Mouse (Mus musculus) MEL (cell line): ENCODE measurements at regions not wholly inside any gene's neighbourhood (a gene's known extent, or its start where the extent isn't known, plus 50 kb on each side); places are given as distances from the start of the nearest gene placed in this dataset.

Experiments used
- DNase-seq: peaks from one replicate; pipeline ENCODE4 v3.0.0; 2011; ENCODE audit warnings: low read depth, low spot score
- H3K27ac ChIP-seq: 2 replicates; pipeline ENCODE4 v1.5.1; 2012; ENCODE audit warnings: low read depth, mild to moderate bottlenecking, control low read depth, low read length, moderate library complexity; ENCODE audit not compliant: control insufficient read depth
- H3K27me3 ChIP-seq, 2 experiments: fragments of 150-350 bp in 1 of 2; sonication (generic) in 1 of 2; 2 replicates each; pipeline ENCODE4 v1.6.1; 2012; ENCODE audit warnings: low read length in 2 of 2, mild to moderate bottlenecking in 2 of 2, improper control_type of control experiment in 1 of 2, moderate library complexity in 1 of 2; ENCODE audit not compliant: insufficient read depth in 2 of 2, control insufficient read depth in 1 of 2
- H3K36me3 ChIP-seq, 2 experiments: 2 replicates each; pipeline ENCODE4 v1.6.1; 2012 to 2014; ENCODE audit warnings: low read length in 2 of 2, improper control_type of control experiment in 1 of 2, inconsistent platforms in 1 of 2, mild to moderate bottlenecking in 1 of 2; ENCODE audit not compliant: insufficient read depth in 2 of 2, control insufficient read depth in 1 of 2
- H3K4me1 ChIP-seq, 2 experiments: fragments of 150-350 bp in 1 of 2; sonication (generic) in 1 of 2; 2 replicates each; pipeline ENCODE4 v1.6.1; 2012; ENCODE audit warnings: low read length in 2 of 2, improper control_type of control experiment in 1 of 2, mild to moderate bottlenecking in 1 of 2; ENCODE audit not compliant: insufficient read depth in 2 of 2, control insufficient read depth in 1 of 2
- H3K4me3 ChIP-seq, 2 experiments: fragments of 150-350 bp in 1 of 2; sonication (generic) in 1 of 2; 2 replicates each; pipeline ENCODE4 v1.5.1; 2012; ENCODE audit warnings: low read depth in 2 of 2, low read length in 2 of 2, mild to moderate bottlenecking in 2 of 2, moderate library complexity in 2 of 2, control low read depth in 1 of 2, improper control_type of control experiment in 1 of 2; ENCODE audit not compliant: control insufficient read depth in 1 of 2, insufficient read depth in 1 of 2
- H3K79me2 ChIP-seq: 2 replicates; pipeline ENCODE4 v1.6.1; 2012; ENCODE audit warnings: mild to moderate bottlenecking, low read length, moderate library complexity; ENCODE audit not compliant: control insufficient read depth, poor library complexity, insufficient read depth
- H3K9ac ChIP-seq: 2 replicates; pipeline ENCODE4 v1.6.1; 2012; ENCODE audit warnings: low read depth, mild to moderate bottlenecking, control low read depth, low read length, moderate library complexity; ENCODE audit not compliant: control insufficient read depth, poor library complexity, severe bottlenecking
- H3K9me3 ChIP-seq: fragments of 150-350 bp; sonication (generic); replicated peaks from 2 replicates; pipeline ENCODE4 v1.6.1; 2012; ENCODE audit warnings: mild to moderate bottlenecking, low read length, improper control_type of control experiment, moderate library complexity; ENCODE audit not compliant: insufficient read depth
- CHD2 ChIP-seq: IDR thresholded peaks from 2 replicates; pipeline ENCODE4 v1.6.1; 2011; ENCODE audit warnings: low read length, improper control_type of control experiment
- E2F4 ChIP-seq: IDR thresholded peaks from 2 replicates; pipeline ENCODE4 v1.6.1; 2011; ENCODE audit warnings: low read depth, low read length, improper control_type of control experiment, borderline replicate concordance
- ELF1 ChIP-seq: IDR thresholded peaks from 2 replicates; pipeline ENCODE4 v1.6.1; 2014; ENCODE audit warnings: low read depth, mild to moderate bottlenecking, inconsistent platforms, low read length, improper control_type of control experiment, moderate library complexity
- EP300 ChIP-seq, 2 experiments: IDR thresholded peaks; 2 replicates each; pipeline ENCODE4 v1.6.1; 2011; ENCODE audit warnings: improper control_type of control experiment in 2 of 2, low read length in 2 of 2, low read depth in 1 of 2, mild to moderate bottlenecking in 1 of 2
- HCFC1 ChIP-seq: IDR thresholded peaks from 2 replicates; pipeline ENCODE4 v1.6.1; 2012; ENCODE audit warnings: low read depth, mild to moderate bottlenecking, inconsistent platforms, low read length, improper control_type of control experiment, moderate library complexity
- KAT2A ChIP-seq: conservative IDR thresholded peaks from 2 replicates; pipeline ENCODE4 v1.6.1; 2012; ENCODE audit warnings: low read depth, low read length, improper control_type of control experiment, inconsistent platforms
- MAX ChIP-seq: IDR thresholded peaks from 2 replicates; pipeline ENCODE4 v1.6.1; 2011; ENCODE audit warnings: low read length, improper control_type of control experiment
- MEF2A ChIP-seq: IDR thresholded peaks from 2 replicates; pipeline ENCODE4 v1.6.1; 2014; ENCODE audit warnings: low read depth, mild to moderate bottlenecking, inconsistent platforms, low read length, improper control_type of control experiment; ENCODE audit not compliant: poor library complexity, insufficient replicate concordance, severe bottlenecking; ENCODE audit errors: extremely low read depth
- MXI1 ChIP-seq: IDR thresholded peaks from 2 replicates; pipeline ENCODE4 v1.6.1; 2011; ENCODE audit warnings: mild to moderate bottlenecking, low read depth, low read length, improper control_type of control experiment
- MYB ChIP-seq: IDR thresholded peaks from 2 replicates; pipeline ENCODE4 v1.6.1; 2011; ENCODE audit warnings: mild to moderate bottlenecking, low read depth, low read length, improper control_type of control experiment
- POLR2A ChIP-seq, 2 experiments: IDR thresholded peaks; 2 replicates each; pipeline ENCODE4 v1.6.1; 2011 to 2012; ENCODE audit warnings: low read length in 2 of 2, mild to moderate bottlenecking in 2 of 2, control low read depth in 1 of 2, improper control_type of control experiment in 1 of 2, low read depth in 1 of 2, moderate library complexity in 1 of 2; ENCODE audit not compliant: control insufficient read depth in 1 of 2, insufficient read depth in 1 of 2, poor library complexity in 1 of 2
- POLR2AphosphoS2 ChIP-seq: IDR thresholded peaks from 2 replicates; pipeline ENCODE4 v1.6.1; 2011; ENCODE audit warnings: low read length, improper control_type of control experiment
- RAD21 ChIP-seq: IDR thresholded peaks from 2 replicates; pipeline ENCODE4 v1.6.1; 2011; ENCODE audit warnings: mild to moderate bottlenecking, low read depth, low read length, improper control_type of control experiment
- SIN3A ChIP-seq: IDR thresholded peaks from 2 replicates; pipeline ENCODE4 v1.6.1; 2012; ENCODE audit warnings: low read length, improper control_type of control experiment, inconsistent platforms
- SMC3 ChIP-seq: IDR thresholded peaks from 2 replicates; pipeline ENCODE4 v1.6.1; 2011; ENCODE audit warnings: low read depth, low read length, improper control_type of control experiment
- ZC3H11A ChIP-seq: IDR thresholded peaks from 2 replicates; pipeline ENCODE4 v1.6.1; 2012; ENCODE audit warnings: low read depth, mild to moderate bottlenecking, inconsistent platforms, low read length, improper control_type of control experiment
- ZKSCAN1 ChIP-seq: IDR thresholded peaks from 2 replicates; pipeline ENCODE4 v1.6.1; 2012; ENCODE audit warnings: low read depth, mild to moderate bottlenecking, inconsistent platforms, low read length, improper control_type of control experiment, moderate library complexity

GRCm38 (mm10) chr6:51036553-51036952 is 382.3 kb upstream of the Npvf start:
- Histone ChIP-seq H3K4me3 (no peak overlapping the region), H3K9ac (no peak overlapping the region), H3K4me1 (no peaks in the 10 kb centered on the region)
- no peak for DNase-seq
- TF ChIP-seq RAD21, result no peak
- TF ChIP-seq SIN3A, result no peak
- TF ChIP-seq E2F4, result no peak
- no peak for TF ChIP-seq CHD2
- TF ChIP-seq KAT2A, result no peak
- no peak for TF ChIP-seq POLR2A (IDR thresholded peaks at IDR 0.05; ENCODE audit: control insufficient read depth in 1 of 2, insufficient read depth in 1 of 2, low read depth in 1 of 2, low read length in 2 of 2, poor library complexity in 1 of 2)
- no peak for TF ChIP-seq ELF1
- no peak for TF ChIP-seq EP300 (IDR thresholded peaks at IDR 0.05; ENCODE audit: low read depth in 1 of 2, low read length in 2 of 2)
- TF ChIP-seq SMC3, result no peak
- TF ChIP-seq MXI1, result no peak
- TF ChIP-seq MAX, result no peak
- TF ChIP-seq POLR2AphosphoS2, result no peak
- TF ChIP-seq HCFC1, result no peak
- TF ChIP-seq MEF2A, result no peak
- TF ChIP-seq ZKSCAN1, result no peak
- TF ChIP-seq, all 39 proteins: peak for 0
- no peaks in the 10 kb centered on the region for H3K36me3 ChIP-seq
- no peaks in the 10 kb centered on the region for H3K79me2 ChIP-seq
- no peaks in the 10 kb centered on the region for H3K27me3 ChIP-seq
- H3K9me3 ChIP-seq, result no peaks in the 10 kb centered on the region
- no peak overlapping the region for H3K27ac ChIP-seq

- Histone ChIP-seq H3K27ac (no peak overlapping the region), H3K79me2 (no peaks in the 10 kb centered on the region), H3K9ac (no peak overlapping the region), H3K36me3 (no peaks in the 10 kb centered on the region), H3K27me3 (no peaks in the 10 kb centered on the region), H3K9me3 (no peaks in the 10 kb centered on the region), H3K4me1 (no peaks in the 10 kb centered on the region), H3K4me3 (no peak overlapping the region)
- DNase-seq, result no peak
- no peak for TF ChIP-seq CHD2
- TF ChIP-seq MYB, result no peak
- TF ChIP-seq HCFC1, result no peak
- no peak for TF ChIP-seq ZC3H11A
Measured at GRCm38 (mm10) chr6:51036956-51037355, 382.7 kb upstream of the Npvf start.
